Mouse (Mus musculus): ENCODE measurements around the gene Actc1. TPM values are rescaled to one million over a fixed set of nuclear protein-coding genes. Genes with fewer than 3 reads are reported as not detected.

Gene Actc1
- polyA plus RNA-seq, 1 experiment from 2014 or later, result 106 TPM

DNA sequence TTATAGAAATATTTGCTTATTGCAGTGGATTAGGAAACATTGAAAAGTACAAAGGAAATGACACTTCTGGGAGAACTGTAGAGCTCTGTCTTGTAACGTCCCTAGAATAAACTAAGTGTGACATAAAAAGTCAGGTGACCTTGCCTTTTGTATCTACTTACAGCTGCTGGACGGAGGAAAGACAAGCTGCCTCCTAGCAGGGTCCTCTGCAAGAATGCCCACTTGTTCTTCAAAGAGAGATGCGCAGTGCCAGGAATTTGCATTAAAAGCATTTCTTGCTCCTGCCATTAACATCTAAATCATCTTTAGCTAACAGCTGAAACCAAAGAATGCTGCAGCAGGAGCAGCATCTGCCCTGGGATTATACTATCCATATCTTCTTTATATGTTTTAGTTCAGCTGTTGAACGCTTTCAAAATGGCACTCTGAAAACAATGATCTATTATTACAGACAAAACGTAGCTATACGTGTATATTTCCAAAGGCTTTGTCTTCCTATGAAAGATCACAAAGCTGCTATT lies 6.8 kb upstream of the Actc1 start:
- Histone ChIP-seq H3K36me3 (ENCODE audit: insufficient read depth) (no peaks in the 10 kb centered on the region), H3K4me3 (ENCODE audit: low read depth, low read length) (no peak overlapping the region), H3K27me3 (ENCODE audit: insufficient read depth, low read length) (no peaks in the 10 kb centered on the region), H3K27ac (ENCODE audit: low read depth) (no peak overlapping the region), H3K4me1 (ENCODE audit: insufficient read depth) (peaks cover 9% of the 10 kb centered on the region; the same call in 1 of the 2 replicates), H3K9ac (no peak overlapping the region), H3K9me3 (ENCODE audit: low read depth, low read length) (no peaks in the 10 kb centered on the region), H3K4me2 (no peak overlapping the region)
- 42% methylated on average over 6 of the region's 6 CpGs for WGBS
- TF ChIP-seq CTCF (IDR thresholded peaks at IDR 0.05; ENCODE audit: low read depth), result no peak
- DNase-seq, result no peak
- no peak for ATAC-seq (ENCODE audit: insufficient read depth)

DNA sequence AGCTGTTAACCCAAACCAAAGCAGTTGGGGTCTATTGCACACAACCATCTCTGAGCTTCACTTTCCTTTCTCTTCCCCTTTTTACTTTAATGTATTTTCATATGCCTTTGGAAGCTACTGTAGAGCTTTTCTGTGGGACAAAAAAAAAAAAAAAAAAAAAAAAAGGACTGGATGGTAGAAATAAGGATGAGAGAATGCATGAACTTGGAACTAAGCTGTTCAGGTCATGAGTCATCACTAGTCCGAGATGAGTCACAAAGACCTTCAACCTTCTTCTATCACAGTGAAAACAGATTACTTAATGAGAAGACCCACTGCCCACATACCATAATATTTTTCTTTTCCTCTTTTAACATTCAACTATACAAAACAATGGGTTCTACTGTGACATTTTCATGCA lies 6.3 kb upstream of the Actc1 start:
- 48% methylated on average over 1 of the region's 1 CpGs for WGBS

GRCm38 (mm10) chr2:114058226-114058796 lies 5.0 kb upstream of the Actc1 start:
- DNase-seq (peak; percentile 40), ATAC-seq (ENCODE audit: insufficient read depth) (no peak)
- no peaks in the 10 kb centered on the region for H3K27me3 ChIP-seq (ENCODE audit: insufficient read depth, low read length)
- WGBS, result 74% methylated on average over 10 of the region's 10 CpGs
- no peak for TF ChIP-seq CTCF (IDR thresholded peaks at IDR 0.05; ENCODE audit: low read depth)
- H3K36me3 ChIP-seq (ENCODE audit: insufficient read depth), result no peaks in the 10 kb centered on the region
- no peak overlapping the region for H3K4me3 ChIP-seq (ENCODE audit: low read depth, low read length)
- H3K9ac ChIP-seq, result no peak overlapping the region
- peaks cover 9% of the 10 kb centered on the region; the same call in 1 of the 2 replicates for H3K4me1 ChIP-seq (ENCODE audit: insufficient read depth)
- peak overlapping the region; percentile 27; the same call in 1 of the 2 replicates for H3K4me2 ChIP-seq
- H3K9me3 ChIP-seq (ENCODE audit: low read depth, low read length), result no peaks in the 10 kb centered on the region
- H3K27ac ChIP-seq (ENCODE audit: low read depth), result no peak overlapping the region

More for the DNA sequence above, 6.3 kb upstream of the Actc1 start:
- Histone ChIP-seq H3K27ac (ENCODE audit: low read depth) (no peak overlapping the region), H3K27me3 (ENCODE audit: insufficient read depth, low read length) (no peaks in the 10 kb centered on the region), H3K4me1 (ENCODE audit: insufficient read depth) (peaks cover 9% of the 10 kb centered on the region; the same call in 1 of the 2 replicates), H3K4me3 (ENCODE audit: low read depth, low read length) (no peak overlapping the region), H3K36me3 (ENCODE audit: insufficient read depth) (no peaks in the 10 kb centered on the region), H3K9ac (no peak overlapping the region), H3K9me3 (ENCODE audit: low read depth, low read length) (no peaks in the 10 kb centered on the region), H3K4me2 (no peak overlapping the region)
- TF ChIP-seq CTCF (IDR thresholded peaks at IDR 0.05; ENCODE audit: low read depth), result no peak
- no peak for ATAC-seq (ENCODE audit: insufficient read depth)
- no peak for DNase-seq

DNA sequence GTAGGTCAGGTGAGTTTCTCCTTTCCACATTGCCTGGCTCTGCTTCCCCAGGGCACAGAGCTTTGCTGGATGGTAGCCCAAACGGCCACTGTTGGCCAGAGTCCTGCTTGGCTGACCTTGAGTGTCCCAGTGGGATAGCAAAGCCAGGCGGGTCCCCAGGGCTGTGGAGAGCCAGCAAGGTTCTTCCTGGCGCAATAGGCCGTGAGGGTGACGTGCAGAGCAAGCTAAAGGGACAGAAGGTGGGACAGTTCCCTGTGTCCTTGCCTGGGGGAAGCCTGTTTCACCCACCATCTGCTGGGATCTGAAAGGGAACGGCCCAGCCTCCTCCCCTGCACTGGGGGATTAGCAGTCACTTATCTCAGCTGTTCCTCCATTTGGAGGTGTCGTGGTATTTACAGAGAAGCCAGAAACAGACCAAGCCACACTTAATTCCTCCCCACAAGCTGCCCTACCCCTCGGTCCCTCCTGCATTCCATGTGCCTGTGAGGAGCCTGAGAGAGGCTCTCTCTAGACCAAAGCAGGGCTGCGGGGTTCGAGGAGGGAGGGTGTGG lies 4.0 kb upstream of the Actc1 start:
- DNase-seq (peak; percentile 54), ATAC-seq (ENCODE audit: insufficient read depth) (peak; percentile 73)
- Histone ChIP-seq H3K36me3 (ENCODE audit: insufficient read depth) (no peaks in the 10 kb centered on the region), H3K4me3 (ENCODE audit: low read depth, low read length) (no peak overlapping the region), H3K4me2 (peak overlapping the region; percentile 27; the same call in 1 of the 2 replicates), H3K9me3 (ENCODE audit: low read depth, low read length) (no peaks in the 10 kb centered on the region), H3K9ac (no peak overlapping the region), H3K4me1 (ENCODE audit: insufficient read depth) (peaks cover 9% of the 10 kb centered on the region; the same call in 1 of the 2 replicates), H3K27ac (ENCODE audit: low read depth) (peak overlapping the region; percentile 67; the same call in 1 of the 2 replicates), H3K27me3 (ENCODE audit: insufficient read depth, low read length) (no peaks in the 10 kb centered on the region)
- WGBS, result 5% methylated on average over 10 of the region's 10 CpGs
- TF ChIP-seq CTCF (IDR thresholded peaks at IDR 0.05; ENCODE audit: low read depth), result no peak

DNA sequence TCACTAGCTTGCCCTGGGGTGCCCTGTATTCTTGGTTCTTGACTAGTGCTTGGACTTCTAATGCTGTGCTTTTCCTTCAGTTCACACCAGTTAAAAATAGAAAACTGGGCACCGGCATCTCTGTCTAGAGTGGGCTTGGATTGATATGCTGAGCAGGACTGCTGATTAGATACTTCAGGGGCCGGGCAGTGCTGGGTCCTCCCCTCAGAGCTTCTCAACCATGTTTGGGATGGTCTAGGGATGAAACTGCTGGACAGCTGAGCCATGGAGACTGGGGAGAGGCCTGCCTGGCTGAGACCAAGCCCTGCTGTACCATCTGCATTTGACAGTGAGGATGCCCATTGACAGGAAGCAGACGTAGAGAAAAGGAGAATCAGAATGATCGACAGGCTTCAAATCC lies 781 bp upstream of the Actc1 start:
- H3K4me2 ChIP-seq, result no peak overlapping the region
- 55% methylated on average over 4 of the region's 4 CpGs for WGBS

DNA sequence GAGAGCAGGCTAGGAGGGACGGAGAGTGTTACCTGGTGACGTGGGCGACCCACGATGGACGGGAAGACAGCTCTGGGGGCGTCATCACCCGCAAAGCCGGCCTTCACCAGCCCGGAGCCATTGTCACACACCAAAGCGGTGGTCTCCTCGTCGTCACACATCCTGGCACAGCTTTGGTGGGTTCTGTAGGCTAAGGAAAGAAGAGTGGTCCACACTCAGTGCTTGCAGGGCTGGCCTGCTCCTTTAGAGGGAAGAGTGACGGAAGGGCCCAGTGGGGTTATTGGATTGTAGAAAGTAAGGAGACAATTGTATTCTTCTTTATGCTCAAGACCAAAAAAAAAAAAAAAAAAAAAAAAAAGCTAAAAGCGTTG lies 1.5 kb downstream of the Actc1 start:
- Histone ChIP-seq H3K27me3 (ENCODE audit: insufficient read depth, low read length) (no peaks in the 10 kb centered on the region), H3K9me3 (ENCODE audit: low read depth, low read length) (no peaks in the 10 kb centered on the region), H3K27ac (ENCODE audit: low read depth) (peak overlapping the region; percentile 56; the same call in 1 of the 2 replicates), H3K36me3 (ENCODE audit: insufficient read depth) (no peaks in the 10 kb centered on the region), H3K4me3 (ENCODE audit: low read depth, low read length) (peak overlapping the region; percentile 22; the same call in 1 of the 2 replicates), H3K4me1 (ENCODE audit: insufficient read depth) (no peaks in the 10 kb centered on the region), H3K4me2 (peak overlapping the region; percentile 57), H3K9ac (no peak overlapping the region)
- no peak for TF ChIP-seq CTCF (IDR thresholded peaks at IDR 0.05; ENCODE audit: low read depth)
- no peak for ATAC-seq (ENCODE audit: insufficient read depth)
- WGBS, result 81% methylated on average over 14 of the region's 14 CpGs
- DNase-seq, result no peak

More for the DNA sequence above, 781 bp upstream of the Actc1 start:
- DNase-seq (no peak), ATAC-seq (ENCODE audit: insufficient read depth) (no peak)
- no peak for TF ChIP-seq CTCF (IDR thresholded peaks at IDR 0.05; ENCODE audit: low read depth)
- no peaks in the 10 kb centered on the region for H3K36me3 ChIP-seq (ENCODE audit: insufficient read depth)
- no peaks in the 10 kb centered on the region for H3K27me3 ChIP-seq (ENCODE audit: insufficient read depth, low read length)
- H3K4me1 ChIP-seq (ENCODE audit: insufficient read depth), result peaks cover 9% of the 10 kb centered on the region; the same call in 1 of the 2 replicates
- H3K9ac ChIP-seq, result no peak overlapping the region
- H3K9me3 ChIP-seq (ENCODE audit: low read depth, low read length), result no peaks in the 10 kb centered on the region
- no peak overlapping the region for H3K4me3 ChIP-seq (ENCODE audit: low read depth, low read length)
- H3K27ac ChIP-seq (ENCODE audit: low read depth), result no peak overlapping the region

DNA sequence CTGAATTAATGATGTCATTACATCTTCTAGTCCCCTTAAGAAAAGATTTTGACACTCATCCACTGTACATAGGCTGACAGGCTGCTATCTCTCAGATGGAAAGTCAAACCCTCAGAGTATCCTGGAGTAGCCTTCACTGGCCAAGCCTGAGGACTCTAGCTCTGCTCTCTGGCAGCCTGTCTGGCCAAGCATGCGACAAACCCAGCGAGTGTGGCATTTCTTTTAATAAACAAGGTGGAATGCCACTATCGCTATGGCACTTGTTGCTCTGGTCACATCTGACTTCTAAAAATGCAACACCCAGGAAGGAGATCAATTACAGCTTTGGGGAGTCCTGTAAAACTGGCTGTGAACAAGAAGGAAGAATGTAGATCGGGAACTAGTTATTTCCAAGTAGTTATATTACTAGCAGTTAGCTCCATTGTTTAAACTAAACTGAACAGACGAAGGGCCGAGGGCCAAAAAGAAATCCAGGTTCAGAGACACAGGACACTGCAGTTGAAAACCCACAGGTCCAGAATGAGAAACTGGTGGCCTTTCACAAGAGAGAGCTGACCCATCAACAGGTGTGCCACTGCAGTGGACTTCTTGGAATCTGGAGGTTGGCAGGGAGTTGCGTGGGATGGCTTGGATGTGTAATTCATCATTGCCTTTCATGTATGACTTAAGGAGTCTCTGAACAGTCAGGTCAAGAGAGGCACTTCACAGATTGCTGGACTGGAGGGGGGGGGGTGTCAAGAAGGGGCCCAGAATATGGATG lies 2.1 kb downstream of the Actc1 start:
- 82% methylated on average over 7 of the region's 7 CpGs for WGBS

More for the DNA sequence above, 2.1 kb downstream of the Actc1 start:
- DNase-seq (no peak), ATAC-seq (ENCODE audit: insufficient read depth) (no peak)
- TF ChIP-seq CTCF (IDR thresholded peaks at IDR 0.05; ENCODE audit: low read depth), result no peak
- Histone ChIP-seq H3K4me2 (peak overlapping the region; percentile 12; the same call in 1 of the 2 replicates), H3K9ac (no peak overlapping the region; the same call in 1 of the 2 replicates), H3K27me3 (ENCODE audit: insufficient read depth, low read length) (no peaks in the 10 kb centered on the region), H3K4me3 (ENCODE audit: low read depth, low read length) (peak overlapping the region; percentile 14; the same call in 1 of the 2 replicates), H3K27ac (ENCODE audit: low read depth) (peak overlapping the region; percentile 56; the same call in 1 of the 2 replicates), H3K36me3 (ENCODE audit: insufficient read depth) (no peaks in the 10 kb centered on the region), H3K4me1 (ENCODE audit: insufficient read depth) (no peaks in the 10 kb centered on the region), H3K9me3 (ENCODE audit: low read depth, low read length) (no peaks in the 10 kb centered on the region)

Data from lung, embryonic 14.5 days (tissue).